Mouse (Mus musculus): ENCODE measurements around the gene Sash1.

The Sash1 gene

GRCm38 (mm10) chr10:8898831-8899511 lies 13.1 kb upstream of the Sash1 start:
- no peak for DNase-seq (ENCODE audit: low spot score)

GRCm38 (mm10) chr10:8898099-8898777 lies 12.4 kb upstream of the Sash1 start:
- no peak for DNase-seq (ENCODE audit: low spot score)

- no peak for DNase-seq (ENCODE audit: low spot score)
Measured at GRCm38 (mm10) chr10:8894965-8895515, 9.2 kb upstream of the Sash1 start.

GRCm38 (mm10) chr10:8890511-8890910 lies 4.6 kb upstream of the Sash1 start:
- no peak for DNase-seq (ENCODE audit: low spot score)

GRCm38 (mm10) chr10:8889341-8889740 lies 3.5 kb upstream of the Sash1 start:
- no peak for DNase-seq (ENCODE audit: low spot score)

- DNase-seq (ENCODE audit: low spot score), result no peak
Measured at GRCm38 (mm10) chr10:8886528-8886854, 621 bp upstream of the Sash1 start.

- no peak for DNase-seq (ENCODE audit: low spot score)
Measured at GRCm38 (mm10) chr10:8885201-8885600, 669 bp downstream of the Sash1 start.

GRCm38 (mm10) chr10:8884565-8884964 lies 1.3 kb downstream of the Sash1 start:
- no peak for DNase-seq (ENCODE audit: low spot score)

GRCm38 (mm10) chr10:8883686-8884085 lies 2.2 kb downstream of the Sash1 start:
- DNase-seq (ENCODE audit: low spot score), result no peak

- DNase-seq (ENCODE audit: low spot score), result no peak
Measured at GRCm38 (mm10) chr10:8881736-8882135, 4.1 kb downstream of the Sash1 start.

GRCm38 (mm10) chr10:8880950-8881675 lies 4.8 kb downstream of the Sash1 start:
- DNase-seq (ENCODE audit: low spot score), result no peak

GRCm38 (mm10) chr10:8878824-8879223 lies 7.0 kb downstream of the Sash1 start:
- DNase-seq (ENCODE audit: low spot score), result no peak

GRCm38 (mm10) chr10:8878381-8878780 lies 7.5 kb downstream of the Sash1 start:
- DNase-seq (ENCODE audit: low spot score), result no peak

GRCm38 (mm10) chr10:8873631-8874370 lies 12.1 kb downstream of the Sash1 start:
- no peak for DNase-seq (ENCODE audit: low spot score)

GRCm38 (mm10) chr10:8872788-8873187 lies 13.1 kb downstream of the Sash1 start:
- DNase-seq (ENCODE audit: low spot score), result no peak

- DNase-seq (ENCODE audit: low spot score), result no peak
Measured at GRCm38 (mm10) chr10:8871935-8872334, 13.9 kb downstream of the Sash1 start.

- DNase-seq (ENCODE audit: low spot score), result no peak
Measured at GRCm38 (mm10) chr10:8870368-8870767, 15.5 kb downstream of the Sash1 start.

GRCm38 (mm10) chr10:8866062-8866642 lies 19.7 kb downstream of the Sash1 start:
- DNase-seq (ENCODE audit: low spot score), result no peak

GRCm38 (mm10) chr10:8860655-8861054 lies 25.2 kb downstream of the Sash1 start:
- no peak for DNase-seq (ENCODE audit: low spot score)

- no peak for DNase-seq (ENCODE audit: low spot score)
Measured at GRCm38 (mm10) chr10:8858718-8859117, 27.2 kb downstream of the Sash1 start.

- DNase-seq (ENCODE audit: low spot score), result no peak
Measured at GRCm38 (mm10) chr10:8856942-8857341, 28.9 kb downstream of the Sash1 start.

GRCm38 (mm10) chr10:8853326-8853725 lies 32.5 kb downstream of the Sash1 start:
- DNase-seq (ENCODE audit: low spot score), result no peak
